Mouse (Mus musculus): ENCODE results near the gene Sod1.
A peak's percentile ranks its signal among the peaks of the same experiment; 100 is the strongest.

Sod1 gene

GRCm38 (mm10) chr16:90220026-90220891 lies at the start of gene Sod1:
TSS of gene Sod1 (plus strand) at chr16:90220754.
- peak; percentile 96 for DNase-seq (ENCODE audit: low read depth, low spot score)

GRCm38 (mm10) chr16:90171416-90171815 lies 49.1 kb upstream of the Sod1 start:
- no peak for DNase-seq (ENCODE audit: low read depth, low spot score)

- peak; percentile 45 for DNase-seq (ENCODE audit: low read depth, low spot score)
Measured at GRCm38 (mm10) chr16:90176472-90176871, 44.1 kb upstream of the Sod1 start.

GRCm38 (mm10) chr16:90177425-90177824 lies 43.1 kb upstream of the Sod1 start:
- DNase-seq (ENCODE audit: low read depth, low spot score), result no peak

GRCm38 (mm10) chr16:90178404-90178803 lies 42.1 kb upstream of the Sod1 start:
- DNase-seq (ENCODE audit: low read depth, low spot score), result no peak

- DNase-seq (ENCODE audit: low read depth, low spot score), result no peak
Measured at GRCm38 (mm10) chr16:90179892-90180291, 40.7 kb upstream of the Sod1 start.

GRCm38 (mm10) chr16:90180975-90181374 lies 39.6 kb upstream of the Sod1 start:
- no peak for DNase-seq (ENCODE audit: low read depth, low spot score)

- DNase-seq (ENCODE audit: low read depth, low spot score), result no peak
Measured at GRCm38 (mm10) chr16:90181673-90182072, 38.9 kb upstream of the Sod1 start.

GRCm38 (mm10) chr16:90184135-90184534 lies 36.4 kb upstream of the Sod1 start:
- DNase-seq (ENCODE audit: low read depth, low spot score), result no peak

- DNase-seq (ENCODE audit: low read depth, low spot score), result peak; percentile 88
Measured at GRCm38 (mm10) chr16:90185928-90186588, 34.5 kb upstream of the Sod1 start.

GRCm38 (mm10) chr16:90187453-90187852 lies 33.1 kb upstream of the Sod1 start:
- DNase-seq (ENCODE audit: low read depth, low spot score), result peak; percentile 84

GRCm38 (mm10) chr16:90191289-90191688 lies 29.3 kb upstream of the Sod1 start:
- no peak for DNase-seq (ENCODE audit: low read depth, low spot score)

GRCm38 (mm10) chr16:90193719-90194118 lies 26.8 kb upstream of the Sod1 start:
- no peak for DNase-seq (ENCODE audit: low read depth, low spot score)

- no peak for DNase-seq (ENCODE audit: low read depth, low spot score)
Measured at GRCm38 (mm10) chr16:90196688-90197240, 23.8 kb upstream of the Sod1 start.

GRCm38 (mm10) chr16:90197337-90197973 lies 23.1 kb upstream of the Sod1 start:
- DNase-seq (ENCODE audit: low read depth, low spot score), result peak; percentile 88

- no peak for DNase-seq (ENCODE audit: low read depth, low spot score)
Measured at GRCm38 (mm10) chr16:90198626-90199025, 21.9 kb upstream of the Sod1 start.

- no peak for DNase-seq (ENCODE audit: low read depth, low spot score)
Measured at GRCm38 (mm10) chr16:90199174-90199573, 21.4 kb upstream of the Sod1 start.

- no peak for DNase-seq (ENCODE audit: low read depth, low spot score)
Measured at GRCm38 (mm10) chr16:90202140-90202539, 18.4 kb upstream of the Sod1 start.

GRCm38 (mm10) chr16:90203226-90203962 lies 17.2 kb upstream of the Sod1 start:
- no peak for DNase-seq (ENCODE audit: low read depth, low spot score)

- no peak for DNase-seq (ENCODE audit: low read depth, low spot score)
Measured at GRCm38 (mm10) chr16:90204868-90205267, 15.7 kb upstream of the Sod1 start.

- DNase-seq (ENCODE audit: low read depth, low spot score), result no peak
Measured at GRCm38 (mm10) chr16:90208996-90209395, 11.6 kb upstream of the Sod1 start.
